Mouse (Mus musculus) spleen, postnatal 4 days (tissue): Measurements from ENCODE around the gene Klrb1c.
A peak's percentile ranks its signal among the peaks of the same experiment; 100 is the strongest.
"Not testable (repeated sequence)": the region's sequence is repeated elsewhere in the genome, so short reads cannot be mapped to it uniquely, and the experiment has no call there.

ENCODE experiments used
- DNase-seq, 2 experiments: peaks; one replicate each; pipeline ENCODE4 v3.0.0; 2022; ENCODE audit warnings: low spot score in 2 of 2

Gene Klrb1c

GRCm38 (mm10) chr6:128755402-128755763 lies 33.6 kb downstream of the Klrb1c start:
- DNase-seq, result not testable (repeated sequence)

GRCm38 (mm10) chr6:128754748-128755401 lies 34.1 kb downstream of the Klrb1c start:
- DNase-seq, result not testable (repeated sequence)

GRCm38 (mm10) chr6:128754265-128754664 lies 34.8 kb downstream of the Klrb1c start:
- DNase-seq, result not testable (repeated sequence)

- peak; percentile 60 to 82 for DNase-seq
These were observed 35.3 kb downstream of the Klrb1c start for GRCm38 (mm10) chr6:128753610-128754224.

- DNase-seq, result not testable (repeated sequence)
These were observed 42.0 kb downstream of the Klrb1c start for GRCm38 (mm10) chr6:128747006-128747405.

GRCm38 (mm10) chr6:128737445-128737844 lies 51.6 kb downstream of the Klrb1c start:
- no peak for DNase-seq

GRCm38 (mm10) chr6:128736100-128736499 lies 52.9 kb downstream of the Klrb1c start:
- DNase-seq, result peak in 1 of 2 experiments; percentile 26

GRCm38 (mm10) chr6:128734896-128735295 lies 54.1 kb downstream of the Klrb1c start:
- DNase-seq, result no peak

GRCm38 (mm10) chr6:128733908-128734679 lies 54.9 kb downstream of the Klrb1c start:
- no peak for DNase-seq

GRCm38 (mm10) chr6:128732032-128732431 lies 57.0 kb downstream of the Klrb1c start:
- DNase-seq, result no peak
